Mouse (Mus musculus) liver, postnatal 0 days (tissue): Measurements from ENCODE around the gene Cmtr1. TPM values are rescaled to one million over a fixed set of nuclear protein-coding genes. Genes with fewer than 3 reads are reported as not detected.

ENCODE experiments used
- ATAC-seq: fragments of 200-750 bp; cut with Nextera tagmentation; 2 replicates; pipeline ENCODE4 v1.8.0; 2017; ENCODE audit warnings: mild to moderate bottlenecking, moderate library complexity
- DNase-seq: peaks from one replicate; pipeline ENCODE4 v3.0.0-alpha.2; 2016
- H3K27ac ChIP-seq: fragments of 300-500 bp; sonication (generic); 2 replicates; pipeline ENCODE4 v1.5.1; 2014; ENCODE audit warnings: antibody characterized with exemption, moderate library complexity, mild to moderate bottlenecking, low read depth
- H3K27me3 ChIP-seq: fragments of 300-500 bp; sonication (generic); 2 replicates; pipeline ENCODE4 v1.6.1; 2014; ENCODE audit warnings: low read length, control low read depth, mixed read lengths; ENCODE audit not compliant: insufficient read depth
- H3K36me3 ChIP-seq: fragments of 300-500 bp; sonication (generic); replicated peaks from 2 replicates; pipeline ENCODE4 v1.6.1; 2014; ENCODE audit warnings: mild to moderate bottlenecking, control low read depth, low read length, moderate library complexity, mixed read lengths; ENCODE audit not compliant: insufficient read depth
- H3K4me1 ChIP-seq: fragments of 300-500 bp; sonication (generic); 2 replicates; pipeline ENCODE4 v1.6.1; 2014; ENCODE audit warnings: antibody characterized with exemption, mild to moderate bottlenecking, control low read depth; ENCODE audit not compliant: insufficient read depth
- H3K4me2 ChIP-seq: fragments of 300-500 bp; sonication (generic); 2 replicates; pipeline ENCODE4 v1.6.1; 2014; ENCODE audit warnings: low read depth, mild to moderate bottlenecking, low read length, moderate library complexity, mixed read lengths
- H3K4me3 ChIP-seq: fragments of 300-500 bp; sonication (generic); 2 replicates; pipeline ENCODE4 v1.5.1; 2014; ENCODE audit warnings: low read depth, low read length
- H3K9ac ChIP-seq: fragments of 300-500 bp; sonication (generic); replicated peaks from 2 replicates; pipeline ENCODE4 v1.6.1; 2014; ENCODE audit warnings: mild to moderate bottlenecking, moderate library complexity
- H3K9me3 ChIP-seq: fragments of 300-500 bp; sonication (generic); 2 replicates; pipeline ENCODE4 v1.6.1; 2016; ENCODE audit warnings: mild to moderate bottlenecking, control low read depth, low read length, mixed read lengths
- CTCF ChIP-seq: sonication (generic); IDR thresholded peaks from 2 replicates; pipeline ENCODE4 v1.5.1; 2016; ENCODE audit warnings: antibody characterized with exemption, low read depth
- EP300 ChIP-seq: IDR thresholded peaks from 2 replicates; pipeline ENCODE4 v1.6.1; 2016; ENCODE audit warnings: antibody characterized with exemption, low read depth, mild to moderate bottlenecking
- WGBS: fragments of 180-500 bp; shearing (Covaris S2); extraction: QIAGEN DNeasy Blood & Tissue Kit; methylation state at CpG from one replicate; pipeline ENCODE4 v1.1.7; 2014; ENCODE audit not compliant: insufficient replicate concordance; 5-methylcytosine and 5-hydroxymethylcytosine counted together
- polyA plus RNA-seq: library from polyadenylated mRNA; unstranded; fragments of >200 nt; fragmentation: Nextera tagmentation; extraction: Ambion mirVana; gene quantifications from 2 replicates; pipeline ENCODE4 v1.2.1, GENCODE M21; 2015

Cmtr1 gene
- polyA plus RNA-seq, 1 experiment from 2014 or later = 57.2 TPM

- no peak overlapping the region for H3K4me3 ChIP-seq
- ATAC-seq = no peak
- H3K27ac ChIP-seq = no peak overlapping the region
- no peak overlapping the region for H3K4me2 ChIP-seq
- no peaks in the 10 kb centered on the region; the same call in 1 of the 2 replicates for H3K4me1 ChIP-seq
- H3K27me3 ChIP-seq = no peaks in the 10 kb centered on the region
- 94% methylated on average over 7 of the region's 7 CpGs for WGBS
- H3K9ac ChIP-seq = no peak overlapping the region
- TF ChIP-seq CTCF = no peak
- no peak for TF ChIP-seq EP300
- peaks cover 97% of the 10 kb centered on the region for H3K36me3 ChIP-seq
- DNase-seq = no peak
- no peaks in the 10 kb centered on the region for H3K9me3 ChIP-seq
These were observed 21.9 kb downstream of the Cmtr1 start for GRCm38 (mm10) chr17:29682261-29682660.

GRCm38 (mm10) chr17:29683127-29683526 lies 22.7 kb downstream of the Cmtr1 start:
- TF ChIP-seq EP300 (no peak), CTCF (no peak)
- Histone ChIP-seq H3K4me3 (no peak overlapping the region), H3K4me1 (peaks cover 6% of the 10 kb centered on the region; the same call in 1 of the 2 replicates), H3K36me3 (peaks cover 97% of the 10 kb centered on the region), H3K27ac (no peak overlapping the region), H3K27me3 (no peaks in the 10 kb centered on the region), H3K9ac (no peak overlapping the region), H3K4me2 (no peak overlapping the region), H3K9me3 (no peaks in the 10 kb centered on the region)
- DNase-seq (no peak), ATAC-seq (no peak)
- WGBS = 68% methylated on average over 2 of the region's 2 CpGs

DNA sequence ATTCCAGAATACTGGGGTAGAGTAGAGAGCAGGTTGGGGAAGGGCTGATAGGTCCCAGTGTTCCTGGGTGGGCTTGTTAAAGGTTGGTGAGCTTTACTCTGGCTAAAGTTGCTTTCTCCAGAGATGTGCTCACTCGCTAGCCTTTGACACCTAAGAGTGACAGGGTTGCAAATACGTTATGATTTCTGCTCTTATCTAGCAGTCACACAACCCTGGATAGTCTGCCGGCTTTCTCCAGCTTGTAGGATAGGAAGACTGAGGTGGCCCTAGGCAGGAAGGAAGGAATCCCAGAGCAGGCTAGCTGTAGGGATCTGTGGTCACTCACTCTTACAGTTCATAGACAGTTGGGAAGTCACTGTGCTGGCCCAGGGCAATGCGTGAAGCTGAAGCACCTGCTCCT lies 23.9 kb downstream of the Cmtr1 start:
- Histone ChIP-seq H3K9me3 (no peaks in the 10 kb centered on the region), H3K36me3 (peaks cover 92% of the 10 kb centered on the region), H3K4me3 (no peak overlapping the region), H3K9ac (no peak overlapping the region), H3K4me2 (no peak overlapping the region), H3K4me1 (peaks cover 6% of the 10 kb centered on the region; the same call in 1 of the 2 replicates), H3K27me3 (no peaks in the 10 kb centered on the region), H3K27ac (no peak overlapping the region)
- no peak for TF ChIP-seq CTCF
- peak; percentile 68; the same call in 1 of the 2 replicates for TF ChIP-seq EP300
- ATAC-seq (peak; percentile 36; the same call in 1 of the 2 replicates), DNase-seq (no peak)
- WGBS = 59% methylated on average over 4 of the region's 4 CpGs

GRCm38 (mm10) chr17:29686771-29687170 lies 26.4 kb downstream of the Cmtr1 start:
- no peak overlapping the region for H3K9ac ChIP-seq
- no peak overlapping the region for H3K4me2 ChIP-seq
- TF ChIP-seq CTCF (no peak), EP300 (peak; percentile 91)
- no peaks in the 10 kb centered on the region for H3K27me3 ChIP-seq
- 63% methylated on average over 5 of the region's 5 CpGs for WGBS
- no peak overlapping the region for H3K4me3 ChIP-seq
- peaks cover 6% of the 10 kb centered on the region; the same call in 1 of the 2 replicates for H3K4me1 ChIP-seq
- DNase-seq = no peak
- H3K27ac ChIP-seq = peak overlapping the region; percentile 46
- ATAC-seq = peak; percentile 64
- H3K36me3 ChIP-seq = peaks cover 91% of the 10 kb centered on the region
- H3K9me3 ChIP-seq = no peaks in the 10 kb centered on the region

- no peak for TF ChIP-seq CTCF
- Histone ChIP-seq H3K9ac (peak overlapping the region; percentile 30; the same call in 1 of the 2 replicates), H3K27me3 (no peaks in the 10 kb centered on the region), H3K27ac (no peak overlapping the region), H3K9me3 (no peaks in the 10 kb centered on the region), H3K4me3 (no peak overlapping the region), H3K36me3 (peaks cover 86% of the 10 kb centered on the region), H3K4me2 (no peak overlapping the region), H3K4me1 (peaks cover 6% of the 10 kb centered on the region; the same call in 1 of the 2 replicates)
- DNase-seq = no peak
- ATAC-seq = no peak
- WGBS = 78% methylated on average over 6 of the region's 6 CpGs
These were observed 27.0 kb downstream of the Cmtr1 start for GRCm38 (mm10) chr17:29687373-29687772.

DNA sequence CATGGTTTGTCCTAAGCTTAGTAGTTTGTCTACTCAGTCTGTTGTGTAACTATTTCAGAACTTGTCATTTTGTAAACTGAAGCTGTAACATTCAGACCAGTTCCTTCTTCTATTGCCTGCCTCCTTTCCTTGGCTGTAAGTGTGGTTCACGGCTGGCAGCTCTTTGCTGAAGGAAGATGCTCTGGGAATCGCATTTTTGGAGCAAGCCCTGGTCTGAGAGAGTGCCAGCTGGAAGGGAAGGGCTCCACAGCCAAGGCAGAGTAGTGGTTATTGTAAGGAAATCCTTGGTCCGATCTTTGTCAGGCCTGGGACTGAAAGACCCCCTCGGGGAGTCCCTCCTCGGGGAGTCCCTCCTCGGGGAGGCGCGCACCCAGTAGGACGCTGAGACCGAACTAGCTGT lies 28.2 kb downstream of the Cmtr1 start:
- H3K27ac ChIP-seq = no peak overlapping the region
- no peaks in the 10 kb centered on the region for H3K27me3 ChIP-seq
- H3K4me1 ChIP-seq = peaks cover 6% of the 10 kb centered on the region; the same call in 1 of the 2 replicates
- H3K36me3 ChIP-seq = peaks cover 81% of the 10 kb centered on the region
- DNase-seq (no peak), ATAC-seq (no peak)
- 97% methylated on average over 10 of the region's 10 CpGs for WGBS
- TF ChIP-seq CTCF (no peak), EP300 (no peak)
- H3K4me3 ChIP-seq = no peak overlapping the region
- no peaks in the 10 kb centered on the region for H3K9me3 ChIP-seq
- H3K9ac ChIP-seq = no peak overlapping the region
- no peak overlapping the region for H3K4me2 ChIP-seq
